Mouse (Mus musculus): ENCODE measurements at regions not wholly inside any gene's neighbourhood (a gene's known extent, or its start where the extent isn't known, plus 50 kb on each side); places are given as distances from the start of the nearest gene placed in this dataset.

- TF ChIP-seq ELF1 (IDR thresholded peaks at IDR 0.05; ENCODE audit: low read depth, low read length) (no peak), USF2 (conservative IDR thresholded peaks at IDR 0.05; ENCODE audit: low read depth, low read length) (no peak), UBTF (IDR thresholded peaks at IDR 0.05; ENCODE audit: low read depth, low read length) (no peak), CHD1 (IDR thresholded peaks at IDR 0.05; ENCODE audit: low read depth, low read length) (no peak), PAX5 (IDR thresholded peaks at IDR 0.05; ENCODE audit: low read length) (no peak), EP300 (IDR thresholded peaks at IDR 0.05; ENCODE audit: low read length) (no peak), ZKSCAN1 (IDR thresholded peaks at IDR 0.05; ENCODE audit: borderline replicate concordance, low read depth, low read length) (no peak), GABPA (IDR thresholded peaks at IDR 0.05; ENCODE audit: insufficient replicate concordance, low read depth, low read length) (no peak), POLR2AphosphoS2 (IDR thresholded peaks at IDR 0.05; ENCODE audit: low read depth, low read length) (no peak), MAZ (IDR thresholded peaks at IDR 0.05; ENCODE audit: low read depth, low read length) (no peak), USF1 (IDR thresholded peaks at IDR 0.05; ENCODE audit: low read depth, low read length) (no peak), E2F4 (IDR thresholded peaks at IDR 0.05; ENCODE audit: insufficient replicate concordance, low read depth, low read length) (no peak), POLR2A (IDR thresholded peaks at IDR 0.05; ENCODE audit: low read depth, low read length) (no peak), RCOR1 (conservative IDR thresholded peaks at IDR 0.05; ENCODE audit: low read depth, low read length) (no peak), TCF12 (IDR thresholded peaks at IDR 0.05; ENCODE audit: low read depth, low read length) (no peak), TBP (conservative IDR thresholded peaks at IDR 0.05; ENCODE audit: low read depth, low read length) (no peak)
- no peaks in the 10 kb centered on the region for H3K79me2 ChIP-seq (replicated peaks; ENCODE audit: control insufficient read depth, extremely low read depth, insufficient read depth, poor library complexity, severe bottlenecking)
- H3K27me3 ChIP-seq (replicated peaks) = no peaks in the 10 kb centered on the region
- H3K36me3 ChIP-seq (replicated peaks in 1 of 2; ENCODE audit: control insufficient read depth in 1 of 2, insufficient read depth in 1 of 2, low read length in 1 of 2) = no peaks in the 10 kb centered on the region
- H3K27ac ChIP-seq (ENCODE audit: insufficient read depth, low read depth) = no peak overlapping the region
- in situ Hi-C loops (cut with MboI; ENCODE audit: low pct_ligation_motif_present, low pct_unique_long_range_greater_than_20kb, low sequenced_read_pairs) = no loop called here
- H3K9ac ChIP-seq (ENCODE audit: insufficient read depth, low read depth) = no peak overlapping the region
- dilution Hi-C loops (cut with MboI; ENCODE audit: extremely low pct_ligation_motif_present, extremely low pct_unique_long_range_greater_than_20kb, low sequenced_read_pairs) = no loop called here
- H3K4me2 ChIP-seq (ENCODE audit: insufficient read depth, low read depth, poor library complexity, severe bottlenecking) = no peak overlapping the region
- H3K4me3 ChIP-seq (replicated peaks in 1 of 3; ENCODE audit: low read depth in 2 of 3, low read length in 2 of 3, poor library complexity in 1 of 3) = no peak overlapping the region
- no peaks in the 10 kb centered on the region for H3K9me3 ChIP-seq (replicated peaks; ENCODE audit: low read length)
- no peaks in the 10 kb centered on the region for H3K4me1 ChIP-seq (ENCODE audit: control insufficient read depth in 1 of 2, insufficient read depth in 2 of 2)
- no peak for DNase-seq (ENCODE audit: extremely low read depth)
These were observed 351.0 kb downstream of the Ets1 start for GRCm38 (mm10) chr9:32986836-32987673.

- Histone ChIP-seq H3K9me3 (replicated peaks; ENCODE audit: low read length) (no peaks in the 10 kb centered on the region), H3K27me3 (replicated peaks) (no peaks in the 10 kb centered on the region), H3K79me2 (replicated peaks; ENCODE audit: control insufficient read depth, extremely low read depth, insufficient read depth, poor library complexity, severe bottlenecking) (no peaks in the 10 kb centered on the region), H3K27ac (ENCODE audit: insufficient read depth, low read depth) (no peak overlapping the region), H3K9ac (ENCODE audit: insufficient read depth, low read depth) (no peak overlapping the region), H3K4me2 (ENCODE audit: insufficient read depth, low read depth, poor library complexity, severe bottlenecking) (no peak overlapping the region), H3K4me3 (replicated peaks in 1 of 3; ENCODE audit: low read depth in 2 of 3, low read length in 2 of 3, poor library complexity in 1 of 3) (no peak overlapping the region), H3K36me3 (replicated peaks in 1 of 2; ENCODE audit: control insufficient read depth in 1 of 2, insufficient read depth in 1 of 2, low read length in 1 of 2) (no peaks in the 10 kb centered on the region), H3K4me1 (ENCODE audit: control insufficient read depth in 1 of 2, insufficient read depth in 2 of 2) (no peaks in the 10 kb centered on the region)
- dilution Hi-C loops (cut with MboI; ENCODE audit: extremely low pct_ligation_motif_present, extremely low pct_unique_long_range_greater_than_20kb, low sequenced_read_pairs) = no loop called here
- TF ChIP-seq ZKSCAN1 (IDR thresholded peaks at IDR 0.05; ENCODE audit: borderline replicate concordance, low read depth, low read length) = no peak
- TF ChIP-seq MAX (IDR thresholded peaks at IDR 0.05; ENCODE audit: low read length) = no peak
- no peak for DNase-seq (ENCODE audit: extremely low read depth)
- in situ Hi-C loops (cut with MboI; ENCODE audit: low pct_ligation_motif_present, low pct_unique_long_range_greater_than_20kb, low sequenced_read_pairs) = no loop called here
These were observed 353.0 kb downstream of the Ets1 start for GRCm38 (mm10) chr9:32989006-32989405.
